Mouse (Mus musculus) MN1 (cell line): ENCODE measurements around the gene Npl.
A peak's percentile ranks its signal among the peaks of the same experiment; 100 is the strongest.

ENCODE experiments used
- DNase-seq: peaks from one replicate; pipeline ENCODE4 v3.0.0-alpha.2; 2016; ENCODE audit warnings: low spot score

Gene Npl

GRCm38 (mm10) chr1:153549536-153550199, at the start of gene Npl:
Gene Npl (minus strand): TSS chr1:153550045.
- DNase-seq: no peak

GRCm38 (mm10) chr1:153599302-153600045, 49.6 kb upstream of the Npl start:
- DNase-seq: no peak

- DNase-seq: no peak
Measured at GRCm38 (mm10) chr1:153598773-153599172, 48.9 kb upstream of the Npl start.

GRCm38 (mm10) chr1:153593678-153594077, 43.8 kb upstream of the Npl start:
- DNase-seq: no peak

- DNase-seq: no peak
Measured at GRCm38 (mm10) chr1:153590176-153590734, 40.4 kb upstream of the Npl start.

GRCm38 (mm10) chr1:153587956-153588355, 38.1 kb upstream of the Npl start:
- no peak for DNase-seq

- DNase-seq: no peak
Measured at GRCm38 (mm10) chr1:153586826-153587225, 37.0 kb upstream of the Npl start.

- no peak for DNase-seq
Measured at GRCm38 (mm10) chr1:153585752-153586151, 35.9 kb upstream of the Npl start.

GRCm38 (mm10) chr1:153583189-153583588, 33.3 kb upstream of the Npl start:
- no peak for DNase-seq

GRCm38 (mm10) chr1:153574730-153575129, 24.9 kb upstream of the Npl start:
- DNase-seq: no peak

GRCm38 (mm10) chr1:153572271-153573043, 22.6 kb upstream of the Npl start:
- DNase-seq: no peak

- DNase-seq: no peak
Measured at GRCm38 (mm10) chr1:153565701-153566100, 15.9 kb upstream of the Npl start.

GRCm38 (mm10) chr1:153564701-153565100, 14.9 kb upstream of the Npl start:
- DNase-seq: no peak

- DNase-seq: no peak
Measured at GRCm38 (mm10) chr1:153563675-153564074, 13.8 kb upstream of the Npl start.

GRCm38 (mm10) chr1:153560805-153561204, 11.0 kb upstream of the Npl start:
- no peak for DNase-seq

GRCm38 (mm10) chr1:153559701-153560100, 9.9 kb upstream of the Npl start:
- DNase-seq: no peak

- peak; percentile 17 for DNase-seq
Measured at GRCm38 (mm10) chr1:153559126-153559647, 9.3 kb upstream of the Npl start.

- DNase-seq: peak; percentile 20
Measured at GRCm38 (mm10) chr1:153556896-153557295, 7.1 kb upstream of the Npl start.

- DNase-seq: no peak
Measured at GRCm38 (mm10) chr1:153556202-153556601, 6.4 kb upstream of the Npl start.

- no peak for DNase-seq
Measured at GRCm38 (mm10) chr1:153550814-153551213, 969 bp upstream of the Npl start.

GRCm38 (mm10) chr1:153547555-153547954, 2.3 kb downstream of the Npl start:
- DNase-seq: no peak

- DNase-seq: no peak
Measured at GRCm38 (mm10) chr1:153545196-153545595, 4.6 kb downstream of the Npl start.
